In the genomic region with DNA sequence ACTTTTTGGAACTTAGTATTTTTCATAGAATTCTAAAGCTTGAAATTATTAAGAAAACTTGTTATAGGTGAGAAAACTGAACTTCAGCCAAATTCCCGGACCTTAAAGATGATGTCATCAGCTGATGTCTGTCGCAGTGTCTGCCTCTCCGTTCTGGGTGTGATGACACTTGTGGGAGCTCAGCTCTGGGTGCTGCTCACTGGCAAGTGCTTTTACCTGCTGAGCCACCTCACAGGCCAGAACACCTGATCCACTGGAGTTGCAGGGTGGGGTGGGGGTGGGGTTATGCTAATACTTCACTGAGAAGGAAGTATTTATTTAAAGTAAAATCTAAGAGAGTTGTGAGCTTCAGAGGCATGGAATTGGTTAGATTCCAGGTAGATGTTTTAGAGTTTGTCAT, we compare ENCODE assay signal across 22 mouse cellular contexts. TPM values are rescaled to one million over a fixed set of nuclear protein-coding genes. Genes with fewer than 3 reads are reported as not detected.
DNase-seq lines count a peak whose midpoint lies in the region; ATAC-seq and TF ChIP-seq lines count a peak whose summit lies in the region.
"Had no signal": no experiment of that assay in that cellular context is flagged by ENCODE, and none has a peak within 500 bp of the region (broad histone marks: within the 10 kb centered on the region; RNA-seq: fewer than 3 reads in every experiment).

No protein-coding gene starts in this region.

- H3K4me3 ChIP-seq in lung, postnatal 0 days (ENCODE audit: low read depth, low read length), result no peak overlapping the region
- no peak overlapping the region for H3K4me3 ChIP-seq in stomach, postnatal 0 days (ENCODE audit: low read depth, low read length)
- H3K4me3 ChIP-seq: embryonic facial prominence, embryonic 10.5 days; embryonic facial prominence, embryonic 12.5 days; forebrain, embryonic 13.5 days; forebrain, embryonic 15.5 days had no signal

- H3K4me1 ChIP-seq in lung, postnatal 0 days (ENCODE audit: insufficient read depth, low read depth, low read length), result no peaks in the 10 kb centered on the region
- no peaks in the 10 kb centered on the region for H3K4me1 ChIP-seq in stomach, postnatal 0 days (replicated peaks; ENCODE audit: control insufficient read depth, insufficient read depth)
- H3K4me1 ChIP-seq: embryonic facial prominence, embryonic 10.5 days; embryonic facial prominence, embryonic 12.5 days; forebrain, embryonic 13.5 days; forebrain, embryonic 15.5 days had no signal

- peaks cover 5% of the 10 kb centered on the region for H3K36me3 ChIP-seq in lung, postnatal 0 days (ENCODE audit: insufficient read depth, low read length)
- no peaks in the 10 kb centered on the region for H3K36me3 ChIP-seq in stomach, postnatal 0 days (ENCODE audit: control insufficient read depth, insufficient read depth, low read length)

- peak; percentile 59 for ATAC-seq in lung, postnatal 0 days
- peak; percentile 71 for ATAC-seq in stomach, postnatal 0 days (ENCODE audit: low FRiP score, low TSS enrichment)
- ATAC-seq: forebrain, embryonic 13.5 days; forebrain, embryonic 15.5 days had no signal

- no peak for TF ChIP-seq EP300 in lung, postnatal 0 days (IDR thresholded peaks at IDR 0.05)
- TF ChIP-seq EP300 in stomach, postnatal 0 days (optimal IDR thresholded peaks at IDR 0.05), result no peak

- no peaks in the 10 kb centered on the region for H3K27me3 ChIP-seq in lung, postnatal 0 days (replicated peaks; ENCODE audit: insufficient read depth, low read length)
- H3K27me3 ChIP-seq in stomach, postnatal 0 days (ENCODE audit: control insufficient read depth, insufficient read depth, low read length), result no peaks in the 10 kb centered on the region
- H3K27me3 ChIP-seq: embryonic facial prominence, embryonic 12.5 days; forebrain, embryonic 13.5 days; forebrain, embryonic 15.5 days had no signal

- peak; percentile 55 for DNase-seq in heart, adult 11 months
- no peak for DNase-seq in heart, adult 9 months (ENCODE audit: low spot score in 2 of 2)
- DNase-seq in lung, postnatal 0 days (ENCODE audit: low spot score), result peak; percentile 9
- no peak for DNase-seq in lung, postnatal 25 days (ENCODE audit: low spot score)
- peak; percentile 6 for DNase-seq in CD4-positive helper T cell, adult 2 months (ENCODE audit: low read depth, low spot score)
- peak; percentile 47 for DNase-seq in stomach, postnatal 0 days (ENCODE audit: low spot score)
- DNase-seq in embryo, embryonic 9.5 days (ENCODE audit: extremely low spot score), result no peak
- DNase-seq: adrenal gland, adult 2 months; adrenal gland, postnatal 10 days; adrenal gland, postnatal 25 days; B cell, adult 2 months; cerebellum, adult 11 months; cerebellum, adult 18-20 months; cerebellum, adult 8-10 months; cerebellum, adult 9-11 months; cerebellum, postnatal 14 days; cerebellum, postnatal 36 days; embryo, embryonic 11 days had no signal

- H3K27ac ChIP-seq in lung, postnatal 0 days (ENCODE audit: low read length), result no peak overlapping the region
- no peak overlapping the region for H3K27ac ChIP-seq in stomach, postnatal 0 days (replicated peaks)
- H3K27ac ChIP-seq: embryonic facial prominence, embryonic 10.5 days; embryonic facial prominence, embryonic 12.5 days; forebrain, embryonic 13.5 days; forebrain, embryonic 15.5 days had no signal

- no peaks in the 10 kb centered on the region for H3K9me3 ChIP-seq in lung, postnatal 0 days (ENCODE audit: low read length)
- no peaks in the 10 kb centered on the region for H3K9me3 ChIP-seq in stomach, postnatal 0 days (ENCODE audit: control insufficient read depth, low read length)
- H3K9me3 ChIP-seq: embryonic facial prominence, embryonic 10.5 days; embryonic facial prominence, embryonic 12.5 days; forebrain, embryonic 13.5 days; forebrain, embryonic 15.5 days had no signal

- H3K4me2 ChIP-seq in lung, postnatal 0 days (replicated peaks; ENCODE audit: low read depth, low read length), result no peak overlapping the region
- no peak overlapping the region for H3K4me2 ChIP-seq in stomach, postnatal 0 days (replicated peaks; ENCODE audit: low read depth)
- H3K4me2 ChIP-seq: embryonic facial prominence, embryonic 12.5 days; forebrain, embryonic 13.5 days; forebrain, embryonic 15.5 days had no signal

- WGBS in lung, postnatal 0 days, result 52% methylated on average over 3 of the region's 3 CpGs
- 74% methylated on average over 3 of the region's 3 CpGs for WGBS in stomach, postnatal 0 days

- no peak overlapping the region for H3K9ac ChIP-seq in lung, postnatal 0 days (replicated peaks; ENCODE audit: low read depth)
- H3K9ac ChIP-seq in stomach, postnatal 0 days (ENCODE audit: low read length), result no peak overlapping the region
- H3K9ac ChIP-seq: embryonic facial prominence, embryonic 12.5 days; forebrain, embryonic 13.5 days; forebrain, embryonic 15.5 days had no signal

- no peak for TF ChIP-seq CTCF in lung, postnatal 0 days (IDR thresholded peaks at IDR 0.05)
- no peak for TF ChIP-seq CTCF in stomach, postnatal 0 days (IDR thresholded peaks at IDR 0.05; ENCODE audit: low read depth)

RNA-seq across cellular contexts. Expression of a gene that starts 20.3 kb away (rescaled TPM):
- 9.9 and 10.4 TPM in 2 replicates for polyA plus RNA-seq in lung, postnatal 0 days (2015; fragmentation: Nextera tagmentation; extraction: Ambion mirVana)
- polyA plus RNA-seq in stomach, postnatal 0 days (2015; fragmentation: Nextera tagmentation; extraction: Ambion mirVana), result 7.9 and 9.0 TPM in 2 replicates

RNA-seq across cellular contexts. Expression of a gene that starts 31.9 kb away (rescaled TPM):
- polyA plus RNA-seq in lung, postnatal 0 days (2015; fragmentation: Nextera tagmentation; extraction: Ambion mirVana), result 24.1 and 25.6 TPM in 2 replicates
- polyA plus RNA-seq in stomach, postnatal 0 days (2015; fragmentation: Nextera tagmentation; extraction: Ambion mirVana), result 29.4 and 32.0 TPM in 2 replicates

RNA-seq across cellular contexts. Expression of a gene that starts 55.9 kb away (rescaled TPM):
- 185 and 187 TPM in 2 replicates for polyA plus RNA-seq in lung, postnatal 0 days (2015; fragmentation: Nextera tagmentation; extraction: Ambion mirVana)
- polyA plus RNA-seq in stomach, postnatal 0 days (2015; fragmentation: Nextera tagmentation; extraction: Ambion mirVana), result 161 and 203 TPM in 2 replicates

Comparison
In these comparisons a context has a peak if more than half of its experiments do, and no peak if none do; other contexts are left out.
1. DNase-seq: peak in heart, adult 11 months (single experiment), lung, postnatal 0 days (single experiment), CD4-positive helper T cell, adult 2 months (single experiment) and stomach, postnatal 0 days (single experiment); none in heart, adult 9 months (0 of 2), lung, postnatal 25 days (single experiment) and embryo, embryonic 9.5 days (single experiment).